Mouse (Mus musculus) liver, embryonic 16.5 days (tissue): ENCODE measurements around the gene Hlf. TPM values are rescaled to one million over a fixed set of nuclear protein-coding genes. Genes with fewer than 3 reads are reported as not detected.

Experiments
- ATAC-seq: fragments of 200-750 bp; cut with Nextera tagmentation; 2 replicates; pipeline ENCODE4 v1.8.0; 2017; ENCODE audit warnings: low read depth, mild to moderate bottlenecking, moderate number of reproducible peaks, moderate library complexity
- H3K27ac ChIP-seq: fragments of 300-500 bp; sonication (generic); 2 replicates; pipeline ENCODE4 v1.5.1; 2014; ENCODE audit warnings: mild to moderate bottlenecking, low read length
- H3K27me3 ChIP-seq: fragments of 300-500 bp; sonication (generic); 2 replicates; pipeline ENCODE4 v1.6.1; 2014; ENCODE audit warnings: low read depth, low read length, mixed read lengths; ENCODE audit not compliant: control insufficient read depth, insufficient read depth
- H3K36me3 ChIP-seq: fragments of 300-500 bp; sonication (generic); 2 replicates; pipeline ENCODE4 v1.6.1; 2014; ENCODE audit warnings: mild to moderate bottlenecking; ENCODE audit not compliant: control insufficient read depth, insufficient read depth
- H3K4me1 ChIP-seq: fragments of 300-500 bp; sonication (generic); 2 replicates; pipeline ENCODE4 v1.6.1; 2014; ENCODE audit warnings: low read depth, low read length, mixed read lengths; ENCODE audit not compliant: control insufficient read depth
- H3K4me2 ChIP-seq: fragments of 300-500 bp; sonication (generic); 2 replicates; pipeline ENCODE4 v1.6.1; 2014; ENCODE audit warnings: low read depth, low read length, mixed read lengths
- H3K4me3 ChIP-seq: fragments of 300-500 bp; sonication (generic); 2 replicates; pipeline ENCODE4 v1.5.1; 2014; ENCODE audit warnings: low read depth, mild to moderate bottlenecking, low read length
- H3K9ac ChIP-seq: fragments of 300-500 bp; sonication (generic); 2 replicates; pipeline ENCODE4 v1.6.1; 2014; ENCODE audit warnings: low read depth, low read length
- H3K9me3 ChIP-seq: fragments of 300-500 bp; sonication (generic); replicated peaks from 2 replicates; pipeline ENCODE4 v1.6.1; 2016; ENCODE audit warnings: low read length; ENCODE audit not compliant: control insufficient read depth
- WGBS: fragments of 180-500 bp; shearing (Covaris S2); extraction: QIAGEN DNeasy Blood & Tissue Kit; methylation state at CpG from one replicate; pipeline ENCODE4 v1.1.7; 2014; ENCODE audit not compliant: insufficient replicate concordance; 5-methylcytosine and 5-hydroxymethylcytosine counted together
- polyA plus RNA-seq: library from polyadenylated mRNA; unstranded; fragments of >200 nt; fragmentation: Nextera tagmentation; extraction: Ambion mirVana; gene quantifications from 2 replicates; pipeline ENCODE4 v1.2.1, GENCODE M21; 2015

Hlf gene
- polyA plus RNA-seq, 1 experiment from 2014 or later: 7.1 TPM

- Histone ChIP-seq H3K27ac (no peak overlapping the region), H3K27me3 (peaks cover 37% of the 10 kb centered on the region), H3K4me3 (peak overlapping the region; percentile 56), H3K9me3 (no peaks in the 10 kb centered on the region), H3K4me1 (peaks cover 7% of the 10 kb centered on the region), H3K4me2 (peak overlapping the region; percentile 81), H3K36me3 (no peaks in the 10 kb centered on the region), H3K9ac (no peak overlapping the region)
- WGBS: 39% methylated on average over 14 of the region's 14 CpGs
- ATAC-seq: no peak
These were observed 833 bp upstream of the Hlf start for GRCm38 (mm10) chr11:90391271-90392185.

GRCm38 (mm10) chr11:90389902-90390816, 536 bp downstream of the Hlf start:
- under 1% methylated on average over 40 of the region's 41 CpGs for WGBS
- Histone ChIP-seq H3K4me1 (peaks cover 7% of the 10 kb centered on the region), H3K9ac (0 out of 2 replicates have a peak overlapping the region, but pooled peaks have one; percentile 17), H3K36me3 (no peaks in the 10 kb centered on the region), H3K27ac (no peak overlapping the region), H3K4me2 (peak overlapping the region; percentile 81), H3K9me3 (no peaks in the 10 kb centered on the region), H3K4me3 (peak overlapping the region; percentile 56), H3K27me3 (peaks cover 37% of the 10 kb centered on the region)
- ATAC-seq: 0 out of 2 replicates have a peak, but pooled peaks have one; percentile 6

- Histone ChIP-seq H3K4me3 (peak overlapping the region; percentile 56), H3K36me3 (no peaks in the 10 kb centered on the region), H3K27ac (no peak overlapping the region), H3K9ac (no peak overlapping the region; the same call in 1 of the 2 replicates), H3K4me1 (peaks cover 7% of the 10 kb centered on the region), H3K9me3 (no peaks in the 10 kb centered on the region), H3K27me3 (peaks cover 37% of the 10 kb centered on the region), H3K4me2 (peak overlapping the region; percentile 81)
- ATAC-seq: peak; percentile 33; the same call in 1 of the 2 replicates
- WGBS: under 1% methylated on average over 36 of the region's 36 CpGs
These were observed 1.4 kb downstream of the Hlf start for GRCm38 (mm10) chr11:90389174-90389901.

GRCm38 (mm10) chr11:90387501-90388440, 2.9 kb downstream of the Hlf start:
- Histone ChIP-seq H3K36me3 (no peaks in the 10 kb centered on the region), H3K27ac (peak overlapping the region; percentile 52), H3K4me1 (peaks cover 9% of the 10 kb centered on the region), H3K27me3 (peaks cover 37% of the 10 kb centered on the region), H3K4me2 (peak overlapping the region; percentile 81), H3K9me3 (no peaks in the 10 kb centered on the region), H3K4me3 (peak overlapping the region; percentile 56), H3K9ac (peak overlapping the region; percentile 25)
- ATAC-seq: peak; percentile 56
- WGBS: 17% methylated on average over 32 of the region's 32 CpGs

GRCm38 (mm10) chr11:90382005-90382611, 8.6 kb downstream of the Hlf start:
- Histone ChIP-seq H3K9ac (no peak overlapping the region), H3K4me2 (no peak overlapping the region), H3K4me3 (no peak overlapping the region), H3K27ac (0 out of 2 replicates have a peak overlapping the region, but pooled peaks have one; percentile 49), H3K36me3 (no peaks in the 10 kb centered on the region), H3K9me3 (no peaks in the 10 kb centered on the region), H3K4me1 (peaks cover 3% of the 10 kb centered on the region), H3K27me3 (no peaks in the 10 kb centered on the region; the same call in 1 of the 2 replicates)
- peak; percentile 92 for ATAC-seq
- WGBS: 46% methylated on average over 6 of the region's 6 CpGs

GRCm38 (mm10) chr11:90381113-90381512, 9.6 kb downstream of the Hlf start:
- H3K4me2 ChIP-seq: no peak overlapping the region
- no peaks in the 10 kb centered on the region for H3K9me3 ChIP-seq
- no peak overlapping the region for H3K27ac ChIP-seq
- H3K4me1 ChIP-seq: peaks cover 3% of the 10 kb centered on the region
- WGBS: 54% methylated on average over 5 of the region's 5 CpGs
- H3K27me3 ChIP-seq: no peaks in the 10 kb centered on the region
- H3K9ac ChIP-seq: no peak overlapping the region
- no peaks in the 10 kb centered on the region for H3K36me3 ChIP-seq
- no peak overlapping the region for H3K4me3 ChIP-seq
- no peak for ATAC-seq

GRCm38 (mm10) chr11:90380131-90380685, 10.5 kb downstream of the Hlf start:
- Histone ChIP-seq H3K4me3 (no peak overlapping the region), H3K27ac (no peak overlapping the region), H3K9ac (no peak overlapping the region), H3K27me3 (no peaks in the 10 kb centered on the region), H3K4me1 (peaks cover 3% of the 10 kb centered on the region), H3K4me2 (no peak overlapping the region), H3K9me3 (no peaks in the 10 kb centered on the region), H3K36me3 (no peaks in the 10 kb centered on the region)
- WGBS: 69% methylated on average over 10 of the region's 10 CpGs
- ATAC-seq: no peak
